Mouse (Mus musculus) liver, embryonic 12.5 days (tissue): Measurements from ENCODE around the gene Ogg1. TPM values are rescaled to one million over a fixed set of nuclear protein-coding genes. Genes with fewer than 3 reads are reported as not detected.

Experiments used
- ATAC-seq: fragments of 200-750 bp; cut with Nextera tagmentation; 2 replicates; pipeline ENCODE4 v1.8.0; 2017; ENCODE audit warnings: moderate number of reproducible peaks, mild to moderate bottlenecking, moderate library complexity
- H3K27ac ChIP-seq: fragments of 300-500 bp; sonication (generic); 2 replicates; pipeline ENCODE4 v1.5.1; 2016; ENCODE audit warnings: mild to moderate bottlenecking
- H3K27me3 ChIP-seq: fragments of 300-500 bp; sonication (generic); replicated peaks from 2 replicates; pipeline ENCODE4 v1.6.1; 2016; ENCODE audit warnings: mild to moderate bottlenecking, moderate library complexity
- H3K36me3 ChIP-seq: fragments of 300-500 bp; sonication (generic); 2 replicates; pipeline ENCODE4 v1.6.1; 2016; ENCODE audit warnings: mild to moderate bottlenecking, moderate library complexity
- H3K4me1 ChIP-seq: fragments of 300-500 bp; sonication (generic); 2 replicates; pipeline ENCODE4 v1.6.1; 2016
- H3K4me2 ChIP-seq: fragments of 300-500 bp; sonication (generic); 2 replicates; pipeline ENCODE4 v1.6.1; 2016; ENCODE audit warnings: mild to moderate bottlenecking, moderate library complexity
- H3K4me3 ChIP-seq: fragments of 300-500 bp; sonication (generic); 2 replicates; pipeline ENCODE4 v1.5.1; 2016; ENCODE audit warnings: mild to moderate bottlenecking, moderate library complexity
- H3K9ac ChIP-seq: fragments of 300-500 bp; sonication (generic); 2 replicates; pipeline ENCODE4 v1.6.1; 2016; ENCODE audit warnings: mild to moderate bottlenecking, moderate library complexity
- H3K9me3 ChIP-seq: fragments of 300-500 bp; sonication (generic); replicated peaks from 2 replicates; pipeline ENCODE4 v1.6.1; 2016; ENCODE audit warnings: mild to moderate bottlenecking, moderate library complexity
- WGBS: fragments of 180-500 bp; shearing (Covaris S2); methylation state at CpG from one replicate; pipeline ENCODE4 v1.1.7; 2016; ENCODE audit not compliant: insufficient replicate concordance; 5-methylcytosine and 5-hydroxymethylcytosine counted together
- polyA plus RNA-seq: library from polyadenylated mRNA; unstranded; fragments of >200 nt; fragmentation: Nextera tagmentation; extraction: Ambion mirVana; gene quantifications from 2 replicates; pipeline ENCODE4 v1.2.1, GENCODE M21; 2016

Gene Ogg1
- polyA plus RNA-seq, 1 experiment from 2014 or later: 9.1 TPM

GRCm38 (mm10) chr6:113352820-113353219, 26.0 kb downstream of the Ogg1 start:
- Histone ChIP-seq H3K4me3 (no peak overlapping the region), H3K9me3 (no peaks in the 10 kb centered on the region), H3K4me1 (peaks cover 8% of the 10 kb centered on the region; the same call in 1 of the 2 replicates), H3K9ac (no peak overlapping the region), H3K36me3 (no peaks in the 10 kb centered on the region), H3K4me2 (no peak overlapping the region), H3K27me3 (0 out of 2 replicates have a peak, but pooled peaks cover 5% of the 10 kb centered on the region), H3K27ac (no peak overlapping the region)
- WGBS: 67% methylated on average over 3 of the region's 3 CpGs
- ATAC-seq: no peak

GRCm38 (mm10) chr6:113353696-113354095, 26.9 kb downstream of the Ogg1 start:
- Histone ChIP-seq H3K4me1 (peaks cover 8% of the 10 kb centered on the region; the same call in 1 of the 2 replicates), H3K4me2 (no peak overlapping the region), H3K27ac (no peak overlapping the region), H3K4me3 (no peak overlapping the region), H3K9ac (no peak overlapping the region), H3K9me3 (no peaks in the 10 kb centered on the region), H3K36me3 (no peaks in the 10 kb centered on the region), H3K27me3 (0 out of 2 replicates have a peak, but pooled peaks cover 5% of the 10 kb centered on the region)
- WGBS: 48% methylated on average over 3 of the region's 3 CpGs
- ATAC-seq: no peak

- ATAC-seq: no peak
- Histone ChIP-seq H3K27ac (no peak overlapping the region), H3K4me2 (no peak overlapping the region), H3K4me1 (0 out of 2 replicates have a peak, but pooled peaks cover 3% of the 10 kb centered on the region), H3K36me3 (peaks cover 5% of the 10 kb centered on the region), H3K27me3 (no peaks in the 10 kb centered on the region), H3K4me3 (no peak overlapping the region), H3K9ac (no peak overlapping the region), H3K9me3 (no peaks in the 10 kb centered on the region)
- 57% methylated on average over 4 of the region's 4 CpGs for WGBS
Observed at GRCm38 (mm10) chr6:113361476-113361875, 34.7 kb downstream of the Ogg1 start.

GRCm38 (mm10) chr6:113362241-113362640, 35.5 kb downstream of the Ogg1 start:
- ATAC-seq: no peak
- H3K36me3 ChIP-seq: peaks cover 12% of the 10 kb centered on the region
- H3K27ac ChIP-seq: no peak overlapping the region
- no peaks in the 10 kb centered on the region for H3K9me3 ChIP-seq
- H3K4me3 ChIP-seq: no peak overlapping the region
- 80% methylated on average over 1 of the region's 1 CpGs for WGBS
- no peak overlapping the region for H3K9ac ChIP-seq
- H3K4me1 ChIP-seq: 0 out of 2 replicates have a peak, but pooled peaks cover 3% of the 10 kb centered on the region
- H3K4me2 ChIP-seq: no peak overlapping the region
- H3K27me3 ChIP-seq: no peaks in the 10 kb centered on the region

- Histone ChIP-seq H3K36me3 (peaks cover 31% of the 10 kb centered on the region), H3K9me3 (no peaks in the 10 kb centered on the region), H3K27ac (no peak overlapping the region), H3K4me2 (no peak overlapping the region), H3K9ac (no peak overlapping the region), H3K4me3 (no peak overlapping the region), H3K4me1 (0 out of 2 replicates have a peak, but pooled peaks cover 3% of the 10 kb centered on the region), H3K27me3 (no peaks in the 10 kb centered on the region)
- ATAC-seq: no peak
- WGBS: 64% methylated on average over 8 of the region's 8 CpGs
Observed at GRCm38 (mm10) chr6:113364518-113365135, 37.9 kb downstream of the Ogg1 start.

GRCm38 (mm10) chr6:113366639-113367038, 39.9 kb downstream of the Ogg1 start:
- ATAC-seq: no peak
- 87% methylated on average over 6 of the region's 6 CpGs for WGBS

GRCm38 (mm10) chr6:113367574-113367973, 40.8 kb downstream of the Ogg1 start:
- Histone ChIP-seq H3K27me3 (no peaks in the 10 kb centered on the region), H3K4me2 (no peak overlapping the region)

More at GRCm38 (mm10) chr6:113366639-113367038, 39.9 kb downstream of the Ogg1 start:
- no peak overlapping the region for H3K4me2 ChIP-seq
- H3K4me3 ChIP-seq: no peak overlapping the region
- no peak overlapping the region for H3K27ac ChIP-seq
- no peak overlapping the region for H3K9ac ChIP-seq
- peaks cover 51% of the 10 kb centered on the region for H3K36me3 ChIP-seq
- 0 out of 2 replicates have a peak, but pooled peaks cover 3% of the 10 kb centered on the region for H3K4me1 ChIP-seq
- no peaks in the 10 kb centered on the region for H3K9me3 ChIP-seq
- no peaks in the 10 kb centered on the region for H3K27me3 ChIP-seq

GRCm38 (mm10) chr6:113368124-113368523, 41.4 kb downstream of the Ogg1 start:
- no peaks in the 10 kb centered on the region for H3K9me3 ChIP-seq
- no peak overlapping the region for H3K4me2 ChIP-seq
- 0 out of 2 replicates have a peak overlapping the region, but pooled peaks have one; percentile 5 for H3K27ac ChIP-seq
- no peak for ATAC-seq
- H3K4me3 ChIP-seq: no peak overlapping the region
- peaks cover 14% of the 10 kb centered on the region for H3K4me1 ChIP-seq
- H3K27me3 ChIP-seq: no peaks in the 10 kb centered on the region
- no peak overlapping the region for H3K9ac ChIP-seq
- peaks cover 65% of the 10 kb centered on the region for H3K36me3 ChIP-seq
- WGBS: 86% methylated on average over 7 of the region's 7 CpGs

More at GRCm38 (mm10) chr6:113367574-113367973, 40.8 kb downstream of the Ogg1 start:
- WGBS: 97% methylated on average over 1 of the region's 1 CpGs
- H3K36me3 ChIP-seq: peaks cover 60% of the 10 kb centered on the region
- no peaks in the 10 kb centered on the region for H3K9me3 ChIP-seq
- H3K9ac ChIP-seq: no peak overlapping the region
- H3K4me1 ChIP-seq: peaks cover 9% of the 10 kb centered on the region
- 0 out of 2 replicates have a peak overlapping the region, but pooled peaks have one; percentile 5 for H3K27ac ChIP-seq
- no peak overlapping the region for H3K4me3 ChIP-seq
- no peak for ATAC-seq

GRCm38 (mm10) chr6:113368577-113368976, 41.8 kb downstream of the Ogg1 start:
- H3K27me3 ChIP-seq: no peaks in the 10 kb centered on the region
- no peaks in the 10 kb centered on the region for H3K9me3 ChIP-seq
- H3K36me3 ChIP-seq: peaks cover 70% of the 10 kb centered on the region
- no peak overlapping the region for H3K27ac ChIP-seq
- no peak overlapping the region for H3K4me2 ChIP-seq
- ATAC-seq: no peak
- 87% methylated on average over 5 of the region's 5 CpGs for WGBS
- H3K9ac ChIP-seq: no peak overlapping the region
- peaks cover 19% of the 10 kb centered on the region for H3K4me1 ChIP-seq
- H3K4me3 ChIP-seq: no peak overlapping the region

- Histone ChIP-seq H3K36me3 (peaks cover 88% of the 10 kb centered on the region), H3K4me3 (no peak overlapping the region), H3K27ac (no peak overlapping the region), H3K4me2 (no peak overlapping the region), H3K9me3 (no peaks in the 10 kb centered on the region), H3K9ac (no peak overlapping the region), H3K27me3 (no peaks in the 10 kb centered on the region), H3K4me1 (peaks cover 33% of the 10 kb centered on the region)
- 85% methylated on average over 20 of the region's 20 CpGs for WGBS
- ATAC-seq: no peak
Observed at GRCm38 (mm10) chr6:113370194-113370929, 43.6 kb downstream of the Ogg1 start.

- no peaks in the 10 kb centered on the region for H3K27me3 ChIP-seq
- H3K36me3 ChIP-seq: peaks cover 73% of the 10 kb centered on the region
- ATAC-seq: peak; percentile 55
- peak overlapping the region; percentile 60 for H3K9ac ChIP-seq
- H3K4me3 ChIP-seq: peak overlapping the region; percentile 14; the same call in 1 of the 2 replicates
- H3K9me3 ChIP-seq: no peaks in the 10 kb centered on the region
- 54% methylated on average over 4 of the region's 4 CpGs for WGBS
- peaks cover 50% of the 10 kb centered on the region for H3K4me1 ChIP-seq
- peak overlapping the region; percentile 55 for H3K4me2 ChIP-seq
- peak overlapping the region; percentile 84 for H3K27ac ChIP-seq
Observed at GRCm38 (mm10) chr6:113373491-113373890, 46.7 kb downstream of the Ogg1 start.

- peak overlapping the region; percentile 97 for H3K27ac ChIP-seq
- 6% methylated on average over 7 of the region's 7 CpGs for WGBS
- no peaks in the 10 kb centered on the region for H3K27me3 ChIP-seq
- no peaks in the 10 kb centered on the region for H3K9me3 ChIP-seq
- peak overlapping the region; percentile 93 for H3K9ac ChIP-seq
- peaks cover 77% of the 10 kb centered on the region for H3K4me1 ChIP-seq
- no peak for ATAC-seq
- peak overlapping the region; percentile 93 for H3K4me2 ChIP-seq
- peak overlapping the region; percentile 83 for H3K4me3 ChIP-seq
- H3K36me3 ChIP-seq: peaks cover 59% of the 10 kb centered on the region
Observed at GRCm38 (mm10) chr6:113377172-113377495, 50.4 kb downstream of the Ogg1 start.
